Mouse (Mus musculus) embryonic stem cell, embryonic (primary cell): Measurements from ENCODE around the gene Tstd2.

Experiments
- CTCF ChIA-PET, 4 experiments: fragments of 300-600 bp in 2 of 4; fragments of 350-600 bp in 2 of 4; sonication (Branson Sonifier 250); formaldehyde crosslinking; loops; one replicate each; lab custom pipeline; 2022; ENCODE audit warnings: inconsistent platforms in 2 of 4; lab: Charles Lee
- POLR2A ChIA-PET, 4 experiments: fragments of 300-600 bp in 2 of 4; fragments of 350-600 bp in 2 of 4; sonication (Branson Sonifier 250); formaldehyde crosslinking; loops; one replicate each; lab custom pipeline; 2022; ENCODE audit warnings: antibody characterized with exemption in 4 of 4, inconsistent platforms in 1 of 4; lab: Charles Lee

Tstd2 gene

DNA sequence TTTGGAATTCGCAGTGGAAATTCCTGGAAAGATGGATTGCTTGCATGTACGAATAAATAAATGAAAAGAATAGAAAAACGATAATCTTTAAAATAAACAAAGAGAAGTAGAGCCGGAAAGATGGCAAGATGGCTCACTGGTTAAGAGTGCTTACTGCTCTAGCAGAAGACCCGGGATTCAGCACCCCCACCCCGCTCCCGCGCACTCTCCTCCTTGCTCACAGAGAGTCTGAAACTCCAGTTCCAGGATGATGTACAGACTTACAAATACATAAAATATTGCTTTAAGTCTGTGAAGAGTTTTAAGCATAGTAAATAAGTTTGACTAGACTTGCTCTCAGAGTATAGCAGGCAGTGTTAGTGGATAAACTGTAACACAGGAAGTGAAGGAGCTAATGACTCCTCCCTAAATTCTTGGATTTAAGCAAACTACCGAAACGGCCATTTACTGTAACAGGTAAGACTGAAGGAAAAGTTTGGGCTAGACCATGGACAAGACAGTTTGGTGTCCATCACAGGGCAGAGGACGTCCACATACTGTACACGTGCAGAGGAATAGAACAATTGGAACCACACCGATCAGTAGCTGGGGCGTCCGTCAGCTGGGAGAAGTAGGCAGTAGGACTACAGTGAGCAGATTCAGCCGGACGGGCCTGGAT lies 736 bp downstream of the Tstd2 start:
- CTCF ChIA-PET = interaction anchor here in 3 of 4 experiments (0.6 to 1.8 kb wide), 4 partner anchors 8 to 235 kb away, joined by 3 to 7 read pairs (median 4); no protein-coding TSS in a partner anchor
- POLR2A ChIA-PET = interaction anchor here in 2 of 4 experiments (0.6 to 2.2 kb wide), 20 partner anchors 8 to 500 kb away, joined by 3 to 8 read pairs (median 3); no protein-coding TSS in a partner anchor

- POLR2A ChIA-PET = interaction anchor here in 2 of 4 experiments (0.6 to 1.4 kb wide), 2 partner anchors 13 to 308 kb away, joined by 3 to 4 read pairs; no protein-coding TSS in a partner anchor
- CTCF ChIA-PET = no interaction called here
Observed at GRCm38 (mm10) chr4:46131791-46132190, 6.7 kb downstream of the Tstd2 start.

DNA sequence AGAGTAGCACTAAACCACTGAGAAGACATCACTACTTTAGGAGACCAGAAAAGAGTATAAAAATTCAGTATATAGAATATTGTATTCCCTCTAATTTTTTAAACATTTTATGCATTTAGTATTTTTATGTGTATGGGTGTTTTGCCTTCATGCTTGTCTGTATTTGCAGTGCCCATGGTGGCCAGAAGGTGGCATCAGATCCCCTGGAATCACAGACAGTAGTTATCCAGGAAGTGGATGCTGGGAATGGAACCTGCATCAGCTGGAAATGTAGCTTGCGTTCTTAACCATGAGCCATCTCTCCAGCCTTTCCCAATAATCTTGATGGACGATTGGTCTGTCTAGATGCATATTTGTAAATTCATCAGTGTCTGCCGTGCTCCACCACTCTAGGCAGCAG lies 8.3 kb downstream of the Tstd2 start:
- CTCF ChIA-PET = interaction anchor here (0.5 to 2.3 kb wide), 9 partner anchors 9 to 237 kb away, joined by 3 to 13 read pairs (median 4); partner anchors contain the start of genes Ncbp1 (in 1 of the 4) and Tstd2 (in 1 of the 4)
- POLR2A ChIA-PET = interaction anchor here in 1 of 4 experiments (2.2 kb wide), 1 partner anchor 8 kb away, joined by 5 read pairs; the partner anchor contains the start of genes Ncbp1 and Tstd2

- ChIA-PET CTCF (interaction anchor here (0.5 to 2.3 kb wide), 10 partner anchors 9 to 269 kb away, joined by 3 to 13 read pairs (median 4); partner anchors contain the start of genes Ncbp1 (in 2 of the 4) and Tstd2 (in 2 of the 4)), POLR2A (interaction anchor here in 1 of 4 experiments (2.2 kb wide), 1 partner anchor 9 kb away, joined by 5 read pairs; the partner anchor contains the start of genes Ncbp1 and Tstd2)
Observed at GRCm38 (mm10) chr4:46129311-46130004, 9.0 kb downstream of the Tstd2 start.

GRCm38 (mm10) chr4:46126541-46126940 lies 12.0 kb downstream of the Tstd2 start:
- ChIA-PET POLR2A (no interaction called here), CTCF (interaction anchor here in 2 of 4 experiments (0.6 to 0.7 kb wide), 3 partner anchors 142 to 1954 kb away, joined by 3 to 4 read pairs (median 3); no protein-coding TSS in a partner anchor)

GRCm38 (mm10) chr4:46123358-46123757 lies 15.1 kb downstream of the Tstd2 start:
- CTCF ChIA-PET = no interaction called here
- POLR2A ChIA-PET = interaction anchor here in 1 of 4 experiments (1.2 kb wide), 1 partner anchor 15 kb away, joined by 3 read pairs; the partner anchor contains the start of genes Ncbp1 and Tstd2

DNA sequence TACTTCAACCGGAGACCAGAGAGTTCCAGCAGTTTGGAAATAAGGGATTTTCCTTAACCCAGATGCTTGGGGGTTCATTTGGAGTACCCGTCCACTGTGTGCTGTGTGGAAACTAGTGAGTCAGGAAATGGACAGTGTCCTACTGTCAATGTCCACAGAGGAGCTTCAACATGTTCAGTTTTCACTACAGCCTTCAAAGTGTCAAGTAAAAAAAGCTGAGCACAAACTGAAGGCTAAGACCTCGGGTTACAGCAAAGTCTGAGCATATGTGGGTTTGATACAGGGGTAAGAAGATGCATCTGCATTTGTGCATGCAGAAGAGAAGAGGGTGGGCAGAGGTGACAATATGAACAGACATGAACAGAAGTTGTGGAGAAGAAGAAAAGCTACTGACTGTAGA lies 17.7 kb downstream of the Tstd2 start:
- ChIA-PET POLR2A (interaction anchor here in 3 of 4 experiments (0.6 to 1.6 kb wide), 5 partner anchors 14 to 148 kb away, joined by 3 to 4 read pairs (median 3); no protein-coding TSS in a partner anchor), CTCF (interaction anchor here in 1 of 4 experiments (0.6 to 1.7 kb wide), 2 partner anchors 221 to 301 kb away, joined by 3 to 4 read pairs; no protein-coding TSS in a partner anchor)

- CTCF ChIA-PET = interaction anchor here in 3 of 4 experiments (0.6 to 1.7 kb wide), 5 partner anchors 10 to 300 kb away, joined by 3 to 8 read pairs (median 4); no protein-coding TSS in a partner anchor
- POLR2A ChIA-PET = interaction anchor here (0.5 to 1.6 kb wide), 5 partner anchors 13 to 323 kb away, joined by 3 to 5 read pairs (median 4); no protein-coding TSS in a partner anchor
Observed at GRCm38 (mm10) chr4:46119514-46120094, 18.9 kb downstream of the Tstd2 start.

DNA sequence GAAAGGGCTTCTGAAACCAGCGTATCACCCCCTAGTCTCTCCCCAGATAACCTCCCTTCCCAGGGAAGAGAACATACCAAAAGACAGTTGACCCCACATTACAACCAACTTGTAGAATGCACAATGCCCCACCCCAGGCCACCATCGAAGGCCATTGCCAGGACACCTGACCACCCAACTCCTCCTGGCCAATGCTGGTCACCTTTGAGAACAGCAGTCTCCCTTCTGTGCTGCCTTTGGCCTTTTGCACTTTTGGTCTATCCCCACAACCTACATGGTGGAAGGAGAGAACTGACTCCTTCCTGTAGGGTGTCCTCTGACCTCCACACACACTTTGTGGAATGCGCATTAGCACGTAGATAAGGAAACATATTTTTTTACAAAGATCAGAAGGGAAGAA lies 21.0 kb downstream of the Tstd2 start:
- POLR2A ChIA-PET = no interaction called here
- CTCF ChIA-PET = no interaction called here

DNA sequence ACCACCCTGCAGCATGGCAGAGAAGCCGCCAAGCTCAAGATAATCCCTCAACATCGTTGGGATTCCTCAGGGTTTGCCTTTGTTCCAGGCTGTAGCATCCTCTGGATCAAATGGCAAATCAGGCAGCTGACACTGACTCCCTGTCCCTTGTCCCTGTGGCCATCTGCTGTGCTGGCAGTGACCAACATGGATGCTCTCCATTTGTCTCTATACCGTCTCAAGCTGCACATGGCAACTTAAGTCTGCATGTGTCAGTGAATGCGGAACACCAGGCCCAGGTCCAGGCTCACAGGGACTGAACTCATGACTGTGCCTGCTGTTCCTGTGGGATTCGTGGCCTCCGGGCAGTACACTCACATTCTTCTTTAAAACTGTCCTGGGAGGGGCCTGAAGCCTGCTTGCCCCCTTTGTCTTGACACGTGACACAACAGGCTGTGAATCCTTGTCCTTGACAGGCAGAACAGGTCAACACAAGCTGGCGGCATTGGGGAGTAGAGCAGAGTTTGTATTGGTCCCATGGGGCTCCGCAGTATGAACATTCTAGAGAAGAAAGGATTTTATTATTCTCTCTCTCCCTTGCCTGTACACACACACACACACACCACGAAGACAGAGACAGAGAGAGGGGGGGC lies 21.8 kb downstream of the Tstd2 start:
- POLR2A ChIA-PET = interaction anchor here in 2 of 4 experiments (1.4 kb wide), 2 partner anchors 21 to 22 kb away, joined by 3 read pairs; partner anchors contain the start of genes Ncbp1 (in 1 of the 2) and Tstd2 (in 1 of the 2)

DNA sequence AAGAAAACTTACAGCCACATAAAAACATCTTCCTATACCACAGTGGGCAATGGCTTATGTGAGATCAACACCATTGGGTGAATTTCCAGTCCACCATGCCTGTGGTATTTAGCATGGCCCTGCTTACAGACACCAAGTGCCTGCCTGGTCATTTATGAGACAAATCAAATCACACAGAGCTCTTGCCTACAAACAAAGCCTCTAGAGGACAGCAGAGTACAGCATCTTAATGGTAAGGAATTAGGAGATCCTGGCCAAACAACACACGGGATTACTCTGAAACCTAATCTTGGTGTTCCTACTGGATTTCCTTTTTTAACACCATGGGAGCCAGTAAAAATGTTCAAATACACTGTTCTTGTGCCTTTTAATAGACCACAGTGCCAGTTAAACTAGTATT lies 23.2 kb downstream of the Tstd2 start:
- POLR2A ChIA-PET = interaction anchor here in 2 of 4 experiments (0.5 to 1.4 kb wide), 3 partner anchors 23 to 1623 kb away, joined by 3 read pairs; partner anchors contain the start of genes Ncbp1 (in 1 of the 2) and Tstd2 (in 1 of the 2)

More for the DNA sequence above, 21.8 kb downstream of the Tstd2 start:
- CTCF ChIA-PET = interaction anchor here in 1 of 4 experiments (0.7 kb wide), 1 partner anchor 145 kb away, joined by 3 read pairs; no protein-coding TSS in a partner anchor

DNA sequence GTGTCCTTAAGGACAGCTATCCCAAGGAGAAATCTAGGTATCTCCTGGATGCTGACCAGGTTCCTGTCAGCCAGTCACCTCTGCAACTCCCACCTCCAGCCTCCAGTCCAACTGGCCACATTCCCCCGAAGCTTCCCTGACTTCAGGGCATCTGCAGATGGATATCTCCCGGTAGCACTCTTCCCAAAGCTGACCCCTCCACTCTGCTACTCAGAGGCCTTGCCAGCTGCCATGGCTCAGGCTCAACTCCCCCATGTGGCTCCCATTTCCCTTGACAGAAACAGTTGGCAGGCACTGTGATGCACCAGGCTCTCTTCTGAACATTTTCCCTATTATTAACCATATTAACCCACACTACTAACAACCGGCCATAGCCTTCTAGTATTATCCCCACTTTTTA lies 27.1 kb downstream of the Tstd2 start:
- ChIA-PET CTCF (interaction anchor here in 1 of 4 experiments (0.6 kb wide), 1 partner anchor 1052 kb away, joined by 5 read pairs; no protein-coding TSS in a partner anchor), POLR2A (no interaction called here)

More for the DNA sequence above, 23.2 kb downstream of the Tstd2 start:
- CTCF ChIA-PET = interaction anchor here in 2 of 4 experiments (0.7 to 1.4 kb wide), 2 partner anchors 10 to 74 kb away, joined by 3 to 5 read pairs; no protein-coding TSS in a partner anchor

- POLR2A ChIA-PET = interaction anchor here in 1 of 4 experiments (1.2 kb wide), 1 partner anchor 9 kb away, joined by 3 read pairs; no protein-coding TSS in a partner anchor
- CTCF ChIA-PET = interaction anchor here in 1 of 4 experiments (0.5 kb wide), 1 partner anchor 80 kb away, joined by 3 read pairs; no protein-coding TSS in a partner anchor
Observed at GRCm38 (mm10) chr4:46110084-46110483, 28.4 kb downstream of the Tstd2 start.

- ChIA-PET CTCF (interaction anchor here in 1 of 4 experiments (0.7 kb wide), 1 partner anchor 1153 kb away, joined by 6 read pairs; no protein-coding TSS in a partner anchor), POLR2A (no interaction called here)
Observed at GRCm38 (mm10) chr4:46102078-46102769, 36.3 kb downstream of the Tstd2 start.

DNA sequence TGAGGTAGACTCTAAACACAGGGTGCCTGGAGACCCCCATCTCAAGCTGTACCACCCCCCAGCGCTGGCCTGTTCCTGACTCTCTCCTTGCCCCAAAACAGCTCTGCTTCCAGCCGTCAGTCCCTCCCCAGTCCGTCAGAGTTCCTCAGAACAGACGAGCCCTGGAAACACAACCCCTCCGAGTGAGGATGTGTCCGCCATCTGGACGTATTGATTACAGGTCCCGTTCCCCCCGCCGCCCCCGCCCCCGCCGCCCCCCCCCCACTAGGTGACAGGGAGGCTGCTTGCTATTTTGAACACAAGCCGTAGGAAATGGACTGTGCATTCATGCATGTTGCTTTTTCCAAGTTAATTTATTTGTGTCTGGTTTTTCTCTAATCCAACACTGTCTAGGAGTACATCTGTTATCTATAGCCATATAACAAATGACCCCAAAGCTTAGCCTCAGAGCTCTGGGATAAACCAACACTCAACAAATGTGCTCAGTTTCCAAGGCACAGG lies 37.2 kb downstream of the Tstd2 start:
- CTCF ChIA-PET = no interaction called here
- POLR2A ChIA-PET = interaction anchor here in 2 of 4 experiments (0.6 to 0.8 kb wide), 3 partner anchors 8 to 128 kb away, joined by 3 to 5 read pairs (median 4); no protein-coding TSS in a partner anchor

- POLR2A ChIA-PET = interaction anchor here in 1 of 4 experiments (0.8 kb wide), 1 partner anchor 9 kb away, joined by 3 read pairs; no protein-coding TSS in a partner anchor
- CTCF ChIA-PET = no interaction called here
Observed at GRCm38 (mm10) chr4:46100539-46100938, 38.0 kb downstream of the Tstd2 start.
